Mouse (Mus musculus) midbrain, postnatal 0 days (tissue): Measurements from ENCODE around the gene Tlr9. TPM values are rescaled to one million over a fixed set of nuclear protein-coding genes. Genes with fewer than 3 reads are reported as not detected.
A peak's percentile ranks its signal among the peaks of the same experiment; 100 is the strongest.

Experiments used
- ATAC-seq: fragments of 200-750 bp; cut with Nextera tagmentation; 2 replicates; pipeline ENCODE4 v1.8.0; 2017; ENCODE audit warnings: moderate number of reproducible peaks, mild to moderate bottlenecking, moderate TSS enrichment, moderate library complexity; ENCODE audit not compliant: low FRiP score
- DNase-seq: peaks from one replicate; pipeline ENCODE4 v3.0.0-alpha.2; 2015; ENCODE audit warnings: low spot score
- H3K27ac ChIP-seq: fragments of 300-500 bp; sonication (generic); 2 replicates; pipeline ENCODE4 v1.5.1; 2014; ENCODE audit warnings: low read depth, mild to moderate bottlenecking, low read length, mixed read lengths
- H3K27me3 ChIP-seq: fragments of 300-500 bp; sonication (generic); 2 replicates; pipeline ENCODE4 v1.6.1; 2014; ENCODE audit warnings: low read length, control low read depth, mixed read lengths; ENCODE audit not compliant: insufficient read depth
- H3K36me3 ChIP-seq: fragments of 300-500 bp; sonication (generic); 2 replicates; pipeline ENCODE4 v1.6.1; 2014; ENCODE audit warnings: low read length, control low read depth, mixed read lengths; ENCODE audit not compliant: insufficient read depth
- H3K4me1 ChIP-seq: fragments of 300-500 bp; sonication (generic); 2 replicates; pipeline ENCODE4 v1.6.1; 2014; ENCODE audit warnings: mild to moderate bottlenecking, control low read depth, antibody characterized with exemption, low read length, mixed read lengths; ENCODE audit not compliant: insufficient read depth
- H3K4me2 ChIP-seq: fragments of 300-500 bp; sonication (generic); 2 replicates; pipeline ENCODE4 v1.6.1; 2014; ENCODE audit warnings: low read depth, mild to moderate bottlenecking, low read length, mixed read lengths; ENCODE audit not compliant: poor library complexity, severe bottlenecking
- H3K4me3 ChIP-seq: fragments of 300-500 bp; sonication (generic); 2 replicates; pipeline ENCODE4 v1.5.1; 2014; ENCODE audit warnings: low read depth, mild to moderate bottlenecking, low read length, moderate library complexity
- H3K9ac ChIP-seq: fragments of 300-500 bp; sonication (generic); replicated peaks from 2 replicates; pipeline ENCODE4 v1.6.1; 2014; ENCODE audit warnings: mild to moderate bottlenecking, low read length, moderate library complexity, mixed read lengths; ENCODE audit not compliant: poor library complexity, severe bottlenecking
- H3K9me3 ChIP-seq: fragments of 300-500 bp; sonication (generic); 2 replicates; pipeline ENCODE4 v1.6.1; 2016; ENCODE audit warnings: low read length, control low read depth
- CTCF ChIP-seq: IDR thresholded peaks from 2 replicates; pipeline ENCODE4 v1.5.1; 2016; ENCODE audit warnings: antibody characterized with exemption, mild to moderate bottlenecking
- WGBS: fragments of 180-500 bp; shearing (Covaris S2); extraction: QIAGEN DNeasy Blood & Tissue Kit; methylation state at CpG from one replicate; pipeline ENCODE4 v1.1.7; 2014; 5-methylcytosine and 5-hydroxymethylcytosine counted together
- polyA plus RNA-seq: library from polyadenylated mRNA; unstranded; fragments of >200 nt; fragmentation: Nextera tagmentation; extraction: Ambion mirVana; gene quantifications from 2 replicates; pipeline ENCODE4 v1.2.1, GENCODE M21; 2015
- total RNA-seq: library from RNA; depleted of rRNA; stranded (reverse); fragments of >200 nt; gene quantifications from 2 replicates; pipeline ENCODE4 v1.2.3, GENCODE M21; 2014

The Tlr9 gene
- total and polyA plus RNA-seq, 2 experiments from 2014 or later: 0.16 to 0.49 TPM

GRCm38 (mm10) chr9:106199535-106200272 is 22.7 kb upstream of the Tlr9 start, which contains the start of gene Ppm1m:
Gene Ppm1m (minus strand): TSS chr9:106199746.
- Histone ChIP-seq H3K27me3 (no peaks in the 10 kb centered on the region), H3K36me3 (no peaks in the 10 kb centered on the region), H3K9ac (peak within 1 kb of the TSS; percentile 57), H3K4me1 (peaks cover 9% of the 10 kb centered on the region; the same call in 1 of the 2 replicates), H3K9me3 (no peaks in the 10 kb centered on the region), H3K4me2 (peak within 1 kb of the TSS; percentile 74), H3K27ac (0 out of 2 replicates have a peak within 1 kb of the TSS, but pooled peaks have one; percentile 32), H3K4me3 (peak within 1 kb of the TSS; percentile 54)
- no peak for DNase-seq
- 50% methylated on average over 18 of the region's 18 CpGs for WGBS
- TF ChIP-seq CTCF: no peak
- ATAC-seq: no peak

GRCm38 (mm10) chr9:106201895-106202294 is 20.5 kb upstream of the Tlr9 start:
- peak overlapping the region; percentile 70 for H3K4me3 ChIP-seq
- H3K4me2 ChIP-seq: peak overlapping the region; percentile 67
- H3K27ac ChIP-seq: no peak overlapping the region
- peaks cover 12% of the 10 kb centered on the region; the same call in 1 of the 2 replicates for H3K4me1 ChIP-seq
- H3K27me3 ChIP-seq: no peaks in the 10 kb centered on the region
- no peaks in the 10 kb centered on the region for H3K36me3 ChIP-seq
- TF ChIP-seq CTCF: no peak
- ATAC-seq: no peak
- no peaks in the 10 kb centered on the region for H3K9me3 ChIP-seq
- H3K9ac ChIP-seq: no peak overlapping the region
- DNase-seq: no peak
- 79% methylated on average over 3 of the region's 3 CpGs for WGBS

GRCm38 (mm10) chr9:106202819-106203636 is 19.4 kb upstream of the Tlr9 start, which contains the start of gene Twf2:
Gene Twf2 (plus strand): TSS chr9:106203108.
- TF ChIP-seq CTCF: no peak
- Histone ChIP-seq H3K36me3 (peaks cover 1% of the 10 kb centered on the region; the same call in 1 of the 2 replicates), H3K9me3 (no peaks in the 10 kb centered on the region), H3K4me1 (peaks cover 12% of the 10 kb centered on the region; the same call in 1 of the 2 replicates), H3K27ac (peak within 1 kb of the TSS; percentile 72), H3K4me3 (peak within 1 kb of the TSS; percentile 70), H3K27me3 (no peaks in the 10 kb centered on the region), H3K4me2 (peak within 1 kb of the TSS; percentile 67), H3K9ac (peak within 1 kb of the TSS; percentile 83)
- peak; percentile 94 for DNase-seq
- WGBS: 1% methylated on average over 59 of the region's 61 CpGs
- peak; percentile 82 for ATAC-seq

- WGBS: 76% methylated on average over 6 of the region's 7 CpGs
- peak; percentile 36 for DNase-seq
These were observed 18.2 kb upstream of the Tlr9 start for GRCm38 (mm10) chr9:106203990-106204851.

GRCm38 (mm10) chr9:106205713-106206290 is 16.6 kb upstream of the Tlr9 start:
- Histone ChIP-seq H3K9me3 (no peaks in the 10 kb centered on the region), H3K27ac (no peak overlapping the region), H3K9ac (no peak overlapping the region), H3K4me3 (no peak overlapping the region), H3K4me1 (peaks cover 12% of the 10 kb centered on the region; the same call in 1 of the 2 replicates), H3K36me3 (peaks cover 5% of the 10 kb centered on the region; the same call in 1 of the 2 replicates), H3K4me2 (no peak overlapping the region), H3K27me3 (no peaks in the 10 kb centered on the region)
- DNase-seq: no peak
- WGBS: 88% methylated on average over 7 of the region's 7 CpGs
- TF ChIP-seq CTCF: no peak
- ATAC-seq: no peak

More at GRCm38 (mm10) chr9:106203990-106204851, 18.2 kb upstream of the Tlr9 start:
- no peak for ATAC-seq
- Histone ChIP-seq H3K27me3 (no peaks in the 10 kb centered on the region), H3K27ac (no peak overlapping the region), H3K4me3 (peak overlapping the region; percentile 70), H3K36me3 (peaks cover 5% of the 10 kb centered on the region; the same call in 1 of the 2 replicates), H3K9ac (peak overlapping the region; percentile 83; the same call in 1 of the 2 replicates), H3K4me1 (peaks cover 12% of the 10 kb centered on the region; the same call in 1 of the 2 replicates), H3K4me2 (peak overlapping the region; percentile 67), H3K9me3 (no peaks in the 10 kb centered on the region)
- TF ChIP-seq CTCF: no peak
